Mouse (Mus musculus) gastrocnemius, adult 8-10 months (tissue): Measurements from ENCODE around the gene Tnnt2. TPM values are rescaled to one million over a fixed set of nuclear protein-coding genes. Genes with fewer than 3 reads are reported as not detected.

Experiments used
- DNase-seq, 2 experiments: peaks; one replicate each; pipeline ENCODE4 v3.0.0; 2022; ENCODE audit warnings: low spot score in 2 of 2
- total RNA-seq, 4 experiments: library from RNA; stranded (reverse); gene quantifications; 2 replicates each; pipeline ENCODE4 v1.2.4; 2022

The Tnnt2 gene
- total RNA-seq, 4 experiments from 2014 or later, result 4.0 to 5.8 (median 4.6) TPM

GRCm38 (mm10) chr1:135818481-135819086 lies 17.6 kb upstream of the Tnnt2 start, which contains the start of gene Lad1:
Lad1 (plus strand) TSS chr1:135818598.
- no peak for DNase-seq

GRCm38 (mm10) chr1:135820071-135820470 lies 16.1 kb upstream of the Tnnt2 start:
- no peak for DNase-seq

- DNase-seq, result no peak
Observed at GRCm38 (mm10) chr1:135820736-135821364, 15.3 kb upstream of the Tnnt2 start.

GRCm38 (mm10) chr1:135821780-135822179 lies 14.4 kb upstream of the Tnnt2 start:
- no peak for DNase-seq

- no peak for DNase-seq
Observed at GRCm38 (mm10) chr1:135828918-135829317, 7.2 kb upstream of the Tnnt2 start.

GRCm38 (mm10) chr1:135834206-135834859 lies 1.8 kb upstream of the Tnnt2 start:
- DNase-seq, result no peak

- DNase-seq, result no peak
Observed at GRCm38 (mm10) chr1:135834983-135835382, 1.2 kb upstream of the Tnnt2 start.

GRCm38 (mm10) chr1:135838626-135839025 lies 2.5 kb downstream of the Tnnt2 start:
- DNase-seq, result no peak

GRCm38 (mm10) chr1:135839065-135839464 lies 2.9 kb downstream of the Tnnt2 start:
- DNase-seq, result no peak

GRCm38 (mm10) chr1:135840675-135841395 lies 4.7 kb downstream of the Tnnt2 start:
- DNase-seq, result no peak

- no peak for DNase-seq
Observed at GRCm38 (mm10) chr1:135843519-135844262, 7.5 kb downstream of the Tnnt2 start.

- no peak for DNase-seq
Observed at GRCm38 (mm10) chr1:135844481-135844880, 8.3 kb downstream of the Tnnt2 start.

- no peak for DNase-seq
Observed at GRCm38 (mm10) chr1:135846632-135847031, 10.5 kb downstream of the Tnnt2 start.

- DNase-seq, result no peak
Observed at GRCm38 (mm10) chr1:135847139-135847562, 11.0 kb downstream of the Tnnt2 start.

GRCm38 (mm10) chr1:135847611-135848351 lies 11.6 kb downstream of the Tnnt2 start:
- no peak for DNase-seq

GRCm38 (mm10) chr1:135850722-135851512 lies 14.8 kb downstream of the Tnnt2 start:
- DNase-seq, result peak in 1 of 2 experiments; percentile 14

GRCm38 (mm10) chr1:135852044-135852756 lies 16.0 kb downstream of the Tnnt2 start:
- DNase-seq, result no peak

GRCm38 (mm10) chr1:135853200-135853599 lies 17.0 kb downstream of the Tnnt2 start:
- DNase-seq, result no peak
